Mouse (Mus musculus): ENCODE data around the gene Tcf7. TPM values are rescaled to one million over a fixed set of nuclear protein-coding genes. Genes with fewer than 3 reads are reported as not detected.

The Tcf7 gene
- polyA plus RNA-seq, 1 experiment: 2,910 TPM

GRCm38 (mm10) chr11:52220282-52220681, 62.5 kb downstream of the Tcf7 start:
- H3K27ac ChIP-seq (ENCODE audit: control insufficient read depth, insufficient read depth, low read length): no peak overlapping the region
- no peaks in the 10 kb centered on the region for H3K27me3 ChIP-seq (ENCODE audit: control insufficient read depth, insufficient read depth, low read length)
- no peak overlapping the region for H3K4me3 ChIP-seq (ENCODE audit: control insufficient read depth, insufficient read depth, low read length)
- 17% methylated on average over 4 of the region's 4 CpGs for WGBS
- peak; percentile 81; the same call in 1 of the 2 replicates for TF ChIP-seq CTCF (IDR thresholded peaks at IDR 0.05; ENCODE audit: borderline replicate concordance, control insufficient read depth, extremely low read depth, insufficient read depth, low read length, poor library complexity)
- TF ChIP-seq POLR2A (IDR thresholded peaks at IDR 0.05; ENCODE audit: control insufficient read depth, extremely low read depth, insufficient read depth, low read length, poor library complexity): no peak
- H3K36me3 ChIP-seq (ENCODE audit: control insufficient read depth, insufficient read depth, low read length): no peaks in the 10 kb centered on the region
- H3K4me1 ChIP-seq (replicated peaks; ENCODE audit: control insufficient read depth, insufficient read depth, low read length): peaks cover 13% of the 10 kb centered on the region
- DNase-seq: peak; percentile 82

DNA sequence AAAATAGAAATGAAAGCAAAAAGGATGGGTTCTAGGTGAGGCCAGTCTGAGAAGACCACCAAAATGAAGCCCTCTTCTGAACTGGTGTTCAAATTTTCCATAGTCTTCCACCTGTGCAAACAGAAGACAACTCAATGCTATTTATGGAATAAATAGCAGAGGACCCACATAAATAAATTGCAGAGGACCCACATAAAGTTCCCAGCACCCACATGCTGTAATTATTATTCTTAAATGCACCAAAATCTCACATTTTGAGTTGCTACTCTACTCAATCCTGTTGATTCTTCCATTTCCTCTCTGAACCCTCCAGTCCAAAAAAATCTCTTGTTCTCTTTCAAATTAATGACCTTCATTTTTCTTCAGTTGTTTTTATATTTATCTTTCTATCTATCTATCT, 68.9 kb downstream of the Tcf7 start, which contains the start of gene Olfr1371:
Gene Olfr1371 (minus strand): TSS at position 101 of the 400 bp plus-strand sequence.
- TF ChIP-seq POLR2A (IDR thresholded peaks at IDR 0.05; ENCODE audit: control insufficient read depth, extremely low read depth, insufficient read depth, low read length, poor library complexity) (no peak), CTCF (IDR thresholded peaks at IDR 0.05; ENCODE audit: borderline replicate concordance, control insufficient read depth, extremely low read depth, insufficient read depth, low read length, poor library complexity) (no peak)
- H3K27ac ChIP-seq (ENCODE audit: control insufficient read depth, insufficient read depth, low read length): no peak within 1 kb of the TSS
- H3K27me3 ChIP-seq (ENCODE audit: control insufficient read depth, insufficient read depth, low read length): no peaks in the 10 kb centered on the region
- no peaks in the 10 kb centered on the region for H3K36me3 ChIP-seq (ENCODE audit: control insufficient read depth, insufficient read depth, low read length)
- H3K4me3 ChIP-seq (ENCODE audit: control insufficient read depth, insufficient read depth, low read length): no peak within 1 kb of the TSS
- no peaks in the 10 kb centered on the region for H3K4me1 ChIP-seq (replicated peaks; ENCODE audit: control insufficient read depth, insufficient read depth, low read length)
- no peak for DNase-seq

Other genes starting within 250 kb of the Tcf7 start
- gene Ppp2ca, start 184.3 kb downstream of the Tcf7 start, polyA plus RNA-seq (2012; rRNA removed): 51.0 and 54.7 TPM in 2 replicates
- gene Olfr1373, start 137.5 kb downstream of the Tcf7 start, polyA plus RNA-seq (2012; rRNA removed): not detected in 2 replicates
- gene Olfr1371, start 69.0 kb downstream of the Tcf7 start, polyA plus RNA-seq (2012; rRNA removed): 0.15 TPM in 1 of 2 replicates, not detected in the other
- 35.1 and 35.9 TPM in 2 replicates for gene Skp1a, start 51.0 kb downstream of the Tcf7 start, polyA plus RNA-seq (2012; rRNA removed)
- 64.8 and 70.3 TPM in 2 replicates for gene Vdac1, start 77.8 kb upstream of the Tcf7 start, polyA plus RNA-seq (2012; rRNA removed)
- gene 9530068E07Rik, start 113.4 kb upstream of the Tcf7 start, polyA plus RNA-seq (2012; rRNA removed): 124 and 127 TPM in 2 replicates

Data from thymus, adult 2 months (tissue).